In genomic region chr12:104459377-104459776, GRCm38 (mm10) we compare ENCODE assay signal across 25 mouse cellular contexts. TPM values are rescaled to one million over a fixed set of nuclear protein-coding genes. Genes with fewer than 3 reads are reported as not detected.
DNase-seq lines count a peak whose midpoint lies in the region; ATAC-seq and TF ChIP-seq lines count a peak whose summit lies in the region.
"Had no signal": no experiment of that assay in that cellular context is flagged by ENCODE, and none has a peak within 500 bp of the region (broad histone marks: within the 10 kb centered on the region; RNA-seq: fewer than 3 reads in every experiment).

No protein-coding gene starts in this region.

- no peak overlapping the region for H3K27ac ChIP-seq in intestine, postnatal 0 days (ENCODE audit: low read depth, low read length)
- no peak overlapping the region for H3K27ac ChIP-seq in intestine, embryonic 15.5 days
- no peak overlapping the region for H3K27ac ChIP-seq in lung, postnatal 0 days (ENCODE audit: low read length)
- H3K27ac ChIP-seq in small intestine, adult 2 months (ENCODE audit: insufficient read depth, low read depth, low read length), result no peak overlapping the region
- H3K27ac ChIP-seq in hindbrain, embryonic 14.5 days, result no peak overlapping the region
- H3K27ac ChIP-seq: embryonic facial prominence, embryonic 12.5 days; forebrain, embryonic 15.5 days; hindbrain, postnatal 0 days; midbrain, embryonic 10.5 days had no signal

- H3K4me2 ChIP-seq in intestine, postnatal 0 days (replicated peaks; ENCODE audit: low read depth), result no peak overlapping the region
- H3K4me2 ChIP-seq in intestine, embryonic 15.5 days (replicated peaks), result no peak overlapping the region
- no peak overlapping the region for H3K4me2 ChIP-seq in lung, postnatal 0 days (replicated peaks; ENCODE audit: low read depth, low read length)
- H3K4me2 ChIP-seq in hindbrain, embryonic 14.5 days (replicated peaks), result no peak overlapping the region
- H3K4me2 ChIP-seq: embryonic facial prominence, embryonic 12.5 days; forebrain, embryonic 15.5 days; heart, embryonic 12.5 days had no signal

- ATAC-seq in intestine, postnatal 0 days, result no peak
- no peak for ATAC-seq in intestine, embryonic 15.5 days
- no peak for ATAC-seq in lung, postnatal 0 days
- ATAC-seq in hindbrain, embryonic 14.5 days (ENCODE audit: low FRiP score), result no peak
- ATAC-seq: forebrain, embryonic 15.5 days; hindbrain, postnatal 0 days had no signal

- TF ChIP-seq EP300 in lung, postnatal 0 days (IDR thresholded peaks at IDR 0.05), result no peak

- H3K9me3 ChIP-seq in intestine, postnatal 0 days (ENCODE audit: control insufficient read depth), result no peaks in the 10 kb centered on the region
- H3K9me3 ChIP-seq in intestine, embryonic 15.5 days, result no peaks in the 10 kb centered on the region
- H3K9me3 ChIP-seq in lung, postnatal 0 days (ENCODE audit: low read length), result no peaks in the 10 kb centered on the region
- H3K9me3 ChIP-seq in hindbrain, embryonic 14.5 days (ENCODE audit: control insufficient read depth, low read length), result no peaks in the 10 kb centered on the region
- H3K9me3 ChIP-seq: embryonic facial prominence, embryonic 12.5 days; forebrain, embryonic 15.5 days; heart, embryonic 12.5 days; midbrain, embryonic 10.5 days had no signal

- no peaks in the 10 kb centered on the region for H3K27me3 ChIP-seq in intestine, postnatal 0 days (replicated peaks; ENCODE audit: control insufficient read depth, insufficient read depth, low read length)
- no peaks in the 10 kb centered on the region for H3K27me3 ChIP-seq in intestine, embryonic 15.5 days (replicated peaks)
- no peaks in the 10 kb centered on the region for H3K27me3 ChIP-seq in lung, postnatal 0 days (replicated peaks; ENCODE audit: insufficient read depth, low read length)
- H3K27me3 ChIP-seq in small intestine, adult 2 months (ENCODE audit: control insufficient read depth, insufficient read depth, low read length), result no peaks in the 10 kb centered on the region
- H3K27me3 ChIP-seq in hindbrain, embryonic 14.5 days (ENCODE audit: control insufficient read depth, insufficient read depth, low read length), result 0 out of 2 replicates have a peak, but pooled peaks cover under 1% of the 10 kb centered on the region

- TF ChIP-seq POLR2A in small intestine, adult 2 months (IDR thresholded peaks at IDR 0.05; ENCODE audit: low read depth, low read length), result no peak

- H3K4me1 ChIP-seq in intestine, postnatal 0 days (replicated peaks; ENCODE audit: control insufficient read depth, insufficient read depth, low read length), result no peaks in the 10 kb centered on the region
- H3K4me1 ChIP-seq in intestine, embryonic 15.5 days (replicated peaks), result no peaks in the 10 kb centered on the region; the same call in 1 of the 2 replicates
- no peaks in the 10 kb centered on the region for H3K4me1 ChIP-seq in lung, postnatal 0 days (ENCODE audit: insufficient read depth, low read depth, low read length)
- no peaks in the 10 kb centered on the region for H3K4me1 ChIP-seq in small intestine, adult 2 months (ENCODE audit: control insufficient read depth, insufficient read depth, insufficient read length, low read length)
- no peaks in the 10 kb centered on the region for H3K4me1 ChIP-seq in hindbrain, embryonic 14.5 days (replicated peaks; ENCODE audit: control insufficient read depth, insufficient read depth, low read length)
- H3K4me1 ChIP-seq: forebrain, embryonic 15.5 days had no signal

- H3K36me3 ChIP-seq in intestine, postnatal 0 days (ENCODE audit: control insufficient read depth, insufficient read depth), result no peaks in the 10 kb centered on the region
- no peaks in the 10 kb centered on the region for H3K36me3 ChIP-seq in intestine, embryonic 15.5 days
- no peaks in the 10 kb centered on the region for H3K36me3 ChIP-seq in lung, postnatal 0 days (ENCODE audit: insufficient read depth, low read length)
- no peaks in the 10 kb centered on the region for H3K36me3 ChIP-seq in small intestine, adult 2 months (ENCODE audit: control insufficient read depth, insufficient read depth, low read length)
- H3K36me3 ChIP-seq in hindbrain, embryonic 14.5 days (replicated peaks; ENCODE audit: control insufficient read depth, insufficient read depth), result no peaks in the 10 kb centered on the region
- H3K36me3 ChIP-seq: embryonic facial prominence, embryonic 12.5 days; forebrain, embryonic 15.5 days; G1E; heart, embryonic 12.5 days; midbrain, embryonic 10.5 days had no signal

- no peak overlapping the region for H3K9ac ChIP-seq in intestine, postnatal 0 days (ENCODE audit: low read depth, low read length)
- H3K9ac ChIP-seq in intestine, embryonic 15.5 days, result no peak overlapping the region
- H3K9ac ChIP-seq in lung, postnatal 0 days (replicated peaks; ENCODE audit: low read depth), result no peak overlapping the region
- H3K9ac ChIP-seq in hindbrain, embryonic 14.5 days, result no peak overlapping the region
- H3K9ac ChIP-seq: embryonic facial prominence, embryonic 12.5 days; forebrain, embryonic 15.5 days; heart, embryonic 12.5 days had no signal

- H3K4me3 ChIP-seq in intestine, postnatal 0 days (ENCODE audit: low read depth, low read length), result no peak overlapping the region
- no peak overlapping the region for H3K4me3 ChIP-seq in intestine, embryonic 15.5 days (replicated peaks)
- no peak overlapping the region for H3K4me3 ChIP-seq in lung, postnatal 0 days (ENCODE audit: low read depth, low read length)
- H3K4me3 ChIP-seq in small intestine, adult 2 months (ENCODE audit: low read depth, low read length), result no peak overlapping the region
- H3K4me3 ChIP-seq in hindbrain, embryonic 14.5 days (replicated peaks; ENCODE audit: low read length), result no peak overlapping the region
- H3K4me3 ChIP-seq: embryonic facial prominence, embryonic 12.5 days; forebrain, embryonic 15.5 days; heart, embryonic 12.5 days; midbrain, embryonic 10.5 days had no signal

- 70% methylated on average over 6 of the region's 6 CpGs for WGBS in intestine, postnatal 0 days
- WGBS in intestine, embryonic 15.5 days, result 62% methylated on average over 6 of the region's 6 CpGs
- WGBS in lung, postnatal 0 days, result 57% methylated on average over 6 of the region's 6 CpGs
- 66% methylated on average over 6 of the region's 6 CpGs for WGBS in small intestine, adult 2 months
- WGBS in hindbrain, embryonic 14.5 days, result 65% methylated on average over 6 of the region's 6 CpGs

- DNase-seq in lung, postnatal 0 days (ENCODE audit: low spot score), result no peak
- DNase-seq in lung, postnatal 10 days, result no peak
- DNase-seq in NIH3T3 (ENCODE audit: low read depth), result peak; percentile 12
- no peak for DNase-seq in hindbrain, embryonic 14.5 days (ENCODE audit: low spot score)
- DNase-seq in thymus, postnatal 0 days (ENCODE audit: low spot score), result no peak
- DNase-seq: adrenal gland, postnatal 10 days; cerebellum, adult 18-20 months; cerebellum, postnatal 36 days; heart, postnatal 36 days; kidney, adult 8-10 months; layer of hippocampus, postnatal 36 days; left cerebral cortex, postnatal 4 days; lung, adult 18-20 months; lung, postnatal 4 days had no signal

- peak; percentile 38 for TF ChIP-seq CTCF in intestine, postnatal 0 days (IDR thresholded peaks at IDR 0.05; ENCODE audit: low read depth)
- peak; percentile 28 for TF ChIP-seq CTCF in lung, postnatal 0 days (IDR thresholded peaks at IDR 0.05)
- TF ChIP-seq CTCF in small intestine, adult 2 months (IDR thresholded peaks at IDR 0.05; ENCODE audit: extremely low read depth, insufficient read length, insufficient replicate concordance, low read depth, low read length), result peak; percentile 25; the same call in 1 of the 2 replicates

RNA-seq across cellular contexts. Expression of gene Gsc, which starts 13.8 kb away (rescaled TPM):
- 0.20 TPM in 1 of 2 replicates, not detected in the other for polyA plus RNA-seq in intestine, postnatal 0 days (2015; fragmentation: Nextera tagmentation; extraction: Ambion mirVana)
- 0.40 and 0.64 TPM in 2 replicates for polyA plus RNA-seq in intestine, embryonic 15.5 days (2015; fragmentation: Nextera tagmentation; extraction: Ambion mirVana)
- not detected in 2 replicates for polyA plus RNA-seq in lung, postnatal 0 days (2015; fragmentation: Nextera tagmentation; extraction: Ambion mirVana)
- polyA plus RNA-seq in small intestine, adult 2 months (2012; rRNA removed), result 0.46 TPM in 1 of 2 replicates, not detected in the other
- not detected in 2 replicates for polyA plus RNA-seq in hindbrain, embryonic 14.5 days (2014; fragmentation: Nextera tagmentation; extraction: Ambion mirVana)
- 0.13 and 0.21 TPM in 2 replicates for polyA plus RNA-seq in thymus, postnatal 0 days (2015; fragmentation: Nextera tagmentation; extraction: Ambion mirVana)
- polyA plus RNA-seq: G1E; hindbrain, postnatal 0 days; large intestine, adult 2 months; neural tube, embryonic 14.5 days had no signal

RNA-seq across cellular contexts. Expression of gene Serpina3n, which starts 52.8 kb away (rescaled TPM):
- polyA plus RNA-seq in intestine, postnatal 0 days (2015; fragmentation: Nextera tagmentation; extraction: Ambion mirVana), result 0.18 and 0.21 TPM in 2 replicates
- 0.08 and 0.11 TPM in 2 replicates for polyA plus RNA-seq in intestine, embryonic 15.5 days (2015; fragmentation: Nextera tagmentation; extraction: Ambion mirVana)
- polyA plus RNA-seq in lung, postnatal 0 days (2015; fragmentation: Nextera tagmentation; extraction: Ambion mirVana), result 7.9 and 12.1 TPM in 2 replicates
- polyA plus RNA-seq in small intestine, adult 2 months (2012; rRNA removed), result 7.0 and 12.6 TPM in 2 replicates
- polyA plus RNA-seq in hindbrain, embryonic 14.5 days (2014; fragmentation: Nextera tagmentation; extraction: Ambion mirVana), result 1.5 and 1.6 TPM in 2 replicates
- 2.0 and 2.3 TPM in 2 replicates for polyA plus RNA-seq in thymus, postnatal 0 days (2015; fragmentation: Nextera tagmentation; extraction: Ambion mirVana)
- polyA plus RNA-seq: forebrain, embryonic 15.5 days; G1E; heart, embryonic 12.5 days; midbrain, embryonic 10.5 days had no signal
